Mouse (Mus musculus) forelimb bud, embryonic 11.5 days (tissue): ENCODE measurements at regions not wholly inside any gene's neighbourhood (a gene's known extent, or its start where the extent isn't known, plus 50 kb on each side); places are given as distances from the start of the nearest gene placed in this dataset.
A peak's percentile ranks its signal among the peaks of the same experiment; 100 is the strongest.

Experiments used
- DNase-seq: peaks from one replicate; pipeline ENCODE4 v3.0.0-alpha.2; 2012; ENCODE audit warnings: low read depth, low spot score

GRCm38 (mm10) chr9:41768316-41768715, 355.8 kb downstream of the Sorl1 start:
- no peak for DNase-seq

DNA sequence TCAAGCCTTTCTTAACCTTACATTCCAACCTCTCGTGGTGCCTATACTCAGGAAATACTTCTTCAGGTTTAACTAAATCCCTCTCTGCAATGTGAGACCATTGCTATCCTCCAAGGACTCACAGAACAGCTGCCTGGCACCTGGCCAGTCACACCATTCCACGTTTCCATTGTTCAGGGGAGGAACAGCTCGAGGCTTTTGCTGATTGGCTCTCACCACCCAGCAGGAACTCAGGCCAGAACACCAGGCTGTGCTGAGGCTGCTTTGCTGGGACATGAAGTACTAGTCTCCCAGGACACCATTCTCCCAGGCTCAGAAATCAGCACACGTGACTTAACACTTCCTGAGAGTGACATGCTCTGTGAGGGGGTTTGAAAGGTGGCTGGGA, 357.6 kb downstream of the Sorl1 start:
- peak; percentile 96 for DNase-seq

GRCm38 (mm10) chr9:41765816-41766532, 358.1 kb downstream of the Sorl1 start:
- no peak for DNase-seq

DNA sequence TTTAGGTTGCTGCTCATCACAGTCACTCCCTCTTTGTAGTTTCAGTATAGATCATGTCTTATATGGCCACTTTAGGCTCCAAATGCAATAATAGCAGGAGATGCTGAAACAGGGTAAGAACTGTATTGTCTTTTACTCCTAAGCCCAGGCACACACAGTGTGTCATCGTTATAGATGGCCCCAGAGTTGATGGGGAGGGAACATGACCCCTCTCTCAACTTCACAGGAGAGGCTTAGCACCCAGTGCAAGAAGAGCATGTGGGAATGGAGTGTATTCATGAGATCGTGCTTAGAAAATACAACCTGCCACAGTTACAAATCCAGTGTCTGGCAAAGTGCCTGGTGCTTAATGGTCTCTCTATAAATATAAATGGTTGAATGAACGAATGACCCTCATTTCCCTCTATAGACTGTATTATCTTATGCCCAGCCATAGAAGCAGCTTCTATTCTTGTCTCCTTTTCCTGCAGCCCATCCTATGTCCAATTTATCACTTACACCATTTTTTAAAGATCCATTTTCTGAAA, 363.0 kb downstream of the Sorl1 start:
- no peak for DNase-seq

DNA sequence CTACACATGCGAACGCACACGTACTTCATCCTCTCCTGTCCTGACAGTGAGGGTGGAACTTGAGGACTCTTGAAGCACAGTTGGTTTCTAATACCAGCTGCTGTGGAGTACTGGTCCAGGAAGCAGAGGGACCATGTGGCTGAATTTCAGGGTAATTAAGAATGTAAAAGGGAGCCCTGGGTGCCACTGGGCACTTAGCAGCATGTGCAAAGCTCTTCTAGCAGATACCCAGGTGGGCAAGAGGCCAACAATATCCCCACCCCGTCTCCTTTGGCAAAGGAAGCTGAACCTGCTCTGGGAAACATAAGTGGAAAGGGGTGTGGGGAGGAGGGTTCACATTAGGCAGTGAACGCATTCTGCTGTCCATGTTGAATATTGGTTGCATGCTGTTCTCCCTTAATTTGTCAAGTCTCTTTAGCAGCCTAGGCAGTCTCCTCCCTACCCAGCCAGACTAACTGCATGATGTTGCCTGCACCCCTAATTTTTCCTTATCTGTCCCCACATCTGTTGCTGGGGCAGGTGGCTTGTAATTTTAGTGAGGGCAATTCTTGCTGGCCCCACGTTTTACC, 369.6 kb downstream of the Sorl1 start:
- DNase-seq: no peak

- DNase-seq: no peak
Observed at GRCm38 (mm10) chr9:41745979-41746647, 378.0 kb downstream of the Sorl1 start.

DNA sequence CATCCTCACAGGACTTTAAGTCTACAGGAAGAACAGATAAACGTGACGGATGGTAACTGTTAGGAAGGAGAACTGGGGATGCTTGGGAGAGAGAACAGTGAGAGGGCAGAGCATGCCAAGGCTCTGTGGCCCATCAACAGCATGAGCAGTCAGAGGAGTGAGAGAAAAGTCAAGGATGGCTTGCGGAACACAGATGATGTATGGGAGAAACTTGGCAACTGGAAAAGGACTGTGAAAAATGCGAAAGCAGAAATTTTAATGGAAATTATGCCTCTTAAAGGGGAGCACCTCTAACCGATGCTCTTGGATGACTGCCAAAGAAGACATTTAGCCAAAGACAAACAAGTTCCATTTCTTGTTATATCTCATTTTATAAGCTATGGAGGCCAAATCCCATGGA, 382.6 kb downstream of the Sorl1 start:
- DNase-seq: no peak

- DNase-seq: no peak
Observed at GRCm38 (mm10) chr9:41740536-41740935, 383.6 kb downstream of the Sorl1 start.

GRCm38 (mm10) chr9:41737671-41738070, 386.4 kb downstream of the Sorl1 start:
- DNase-seq: no peak

DNA sequence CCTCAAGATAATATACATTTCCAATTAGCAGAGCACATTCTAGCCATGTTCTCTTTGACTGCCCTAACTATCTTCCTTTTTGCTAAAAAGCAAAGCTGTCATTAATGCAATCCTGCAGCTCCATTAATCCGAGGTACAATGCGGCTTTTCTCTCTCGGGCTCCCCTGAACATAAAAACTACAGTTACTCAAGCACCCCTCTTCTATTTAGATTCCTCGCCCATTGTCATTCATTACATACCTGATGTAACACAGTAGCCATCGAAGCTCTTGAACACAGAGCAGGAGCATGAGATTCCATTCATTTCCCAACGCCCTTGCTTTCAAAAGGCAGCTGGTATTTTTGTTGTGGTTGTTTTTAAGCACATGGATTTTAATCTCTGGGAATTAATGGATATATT, 387.2 kb downstream of the Sorl1 start:
- DNase-seq: peak; percentile 3

- peak; percentile 76 for DNase-seq
Observed at GRCm38 (mm10) chr9:41736234-41736859, 387.8 kb downstream of the Sorl1 start.

DNA sequence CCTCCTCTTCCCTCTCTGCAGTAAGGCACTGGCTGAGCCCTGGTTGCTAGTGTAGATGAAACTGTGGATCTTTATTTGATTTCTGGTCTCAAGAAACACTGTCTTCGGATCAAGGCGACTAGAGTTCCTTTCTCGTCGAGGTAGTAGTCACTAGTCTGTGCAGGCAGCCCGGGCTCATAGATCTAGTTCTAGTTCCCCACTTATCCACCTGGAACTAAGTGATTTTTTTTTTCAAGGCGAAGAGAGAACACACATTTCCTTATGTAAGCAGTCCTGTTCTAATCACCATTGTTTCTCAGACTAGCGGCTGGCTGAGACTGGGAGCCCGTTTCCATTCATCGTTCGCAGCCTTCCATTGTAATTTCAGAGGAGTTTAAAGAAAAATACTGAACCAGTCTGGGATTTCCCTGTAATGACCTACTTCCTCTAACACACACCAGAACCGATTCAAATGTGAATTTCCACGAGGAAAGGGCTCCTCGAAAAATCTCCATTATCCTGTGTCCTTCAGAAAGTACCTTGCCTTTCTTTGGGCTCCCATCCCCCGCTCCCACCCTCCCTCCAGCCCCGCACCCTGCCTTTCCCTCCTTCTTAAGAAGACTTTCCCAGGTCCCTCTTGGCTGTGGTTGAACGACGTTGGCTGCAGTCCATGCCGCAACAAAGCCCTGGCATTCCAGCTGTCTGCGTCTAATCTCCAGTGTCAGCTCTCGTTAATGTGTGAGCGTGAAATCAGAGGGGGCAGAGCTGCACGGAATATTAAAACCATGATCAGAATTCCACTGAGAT, 388.5 kb downstream of the Sorl1 start:
- peak; percentile 46 for DNase-seq

DNA sequence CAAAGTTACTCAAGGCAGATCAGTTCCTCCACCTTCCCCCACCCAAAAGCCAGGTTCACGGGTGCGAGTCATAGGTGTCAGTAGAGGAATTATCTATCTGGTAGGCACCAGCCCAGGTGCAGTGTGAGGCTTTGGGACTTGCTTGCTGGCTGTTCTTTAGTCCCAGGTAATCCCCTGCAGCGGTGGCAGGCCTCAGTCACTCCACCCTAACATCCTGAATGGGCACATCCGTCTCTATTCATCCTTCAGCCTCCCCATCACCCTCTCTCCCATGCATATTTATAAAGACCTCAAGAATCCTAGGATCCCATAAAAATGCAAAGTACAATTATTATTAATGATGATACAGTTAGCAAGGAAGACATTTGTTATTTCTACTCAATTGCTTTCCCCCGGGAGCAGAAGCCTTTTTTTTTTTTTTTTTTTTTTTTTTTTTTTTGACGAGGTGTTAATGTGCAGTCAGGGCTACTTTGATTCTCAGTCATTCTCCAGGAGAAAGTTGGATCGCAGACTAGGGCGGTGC, 389.1 kb downstream of the Sorl1 start:
- no peak for DNase-seq

DNA sequence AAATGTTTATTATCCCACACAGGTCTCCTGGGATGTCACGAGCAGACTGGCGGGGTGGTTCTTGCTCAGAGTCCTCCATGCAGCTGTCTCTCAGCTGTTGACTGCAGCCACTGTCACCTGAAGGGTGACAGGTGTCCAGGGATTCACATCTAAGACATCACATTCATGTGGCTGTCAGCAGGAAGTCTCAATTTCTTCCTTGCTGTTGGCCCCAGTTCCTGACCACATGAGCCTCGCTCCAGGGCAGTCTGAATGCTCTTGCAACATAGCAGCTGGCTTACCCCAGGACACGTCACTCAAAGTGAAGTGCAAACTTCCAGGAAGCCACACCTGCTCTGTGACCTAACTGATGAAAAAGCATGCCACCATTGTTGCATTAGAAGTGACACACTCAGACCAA, 402.5 kb downstream of the Sorl1 start:
- no peak for DNase-seq

DNA sequence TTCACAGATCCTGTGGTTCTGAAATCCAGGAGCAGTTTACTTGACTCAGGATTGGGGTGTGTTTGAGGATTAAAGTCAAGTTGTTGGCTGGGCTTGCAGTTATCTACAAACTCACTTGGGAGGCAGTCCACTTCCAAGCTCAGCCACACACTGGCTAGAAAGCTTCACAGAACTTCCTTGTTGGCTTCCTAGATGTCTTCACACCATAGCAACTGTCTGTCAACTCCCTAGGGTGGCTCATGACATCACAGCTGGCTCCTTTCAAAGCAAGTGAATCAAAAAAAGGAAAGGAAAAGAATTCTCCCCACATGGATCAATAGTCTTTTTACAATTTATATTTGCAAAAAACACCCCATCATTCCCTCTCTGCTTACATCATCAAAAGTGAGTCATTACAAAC, 408.9 kb downstream of the Sorl1 start:
- DNase-seq: no peak

- DNase-seq: no peak
Observed at GRCm38 (mm10) chr9:41705972-41706371, 418.1 kb downstream of the Sorl1 start.

DNA sequence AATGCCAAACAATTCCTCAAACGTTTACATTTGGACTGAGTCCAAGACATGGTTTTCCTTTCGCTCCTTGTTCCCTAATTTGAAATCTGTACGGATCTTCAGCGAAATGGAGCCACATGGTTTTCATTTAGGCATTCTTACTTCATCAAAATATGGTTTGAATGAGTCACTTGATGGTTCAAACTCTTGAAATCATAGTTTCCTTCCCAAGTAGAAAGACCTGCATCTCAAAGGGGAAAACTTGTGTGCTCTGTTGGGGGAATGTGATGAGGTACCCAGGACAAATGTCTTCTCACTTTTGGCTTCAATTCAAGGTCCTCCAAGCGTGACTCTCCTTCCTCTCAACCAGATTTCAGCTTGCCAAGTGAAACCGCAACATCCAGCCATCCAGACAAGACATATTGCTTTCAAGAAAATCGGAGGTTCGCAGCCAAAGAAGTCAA, 418.6 kb downstream of the Sorl1 start:
- DNase-seq: peak; percentile 28

GRCm38 (mm10) chr9:41703091-41703490, 421.0 kb downstream of the Sorl1 start:
- no peak for DNase-seq

- DNase-seq: no peak
Observed at GRCm38 (mm10) chr9:41700683-41701082, 423.4 kb downstream of the Sorl1 start.

DNA sequence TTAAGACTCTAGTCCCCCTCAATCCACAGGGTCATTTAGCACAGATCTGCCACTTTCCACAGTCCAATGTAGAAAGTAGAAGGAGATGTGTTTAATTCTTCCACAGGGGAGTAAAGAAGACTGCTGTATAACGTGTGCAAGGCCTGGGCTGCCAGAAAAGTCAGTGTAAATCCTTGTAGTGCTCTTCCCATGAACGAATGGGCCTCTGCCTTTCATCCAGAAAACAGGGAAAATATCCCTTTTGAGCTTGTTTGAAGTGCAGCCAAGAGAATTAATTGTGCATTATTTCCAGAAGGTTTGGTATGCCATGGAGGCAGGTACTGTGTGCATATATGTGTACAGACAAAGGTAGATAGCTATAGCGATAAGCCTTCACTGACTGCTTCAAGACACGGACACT, 425.1 kb downstream of the Sorl1 start:
- DNase-seq: no peak
